In genomic region chr1:59119720-59120457, GRCm38 (mm10) we compare ENCODE assay signal across 8 mouse cellular contexts. TPM values are rescaled to one million over a fixed set of nuclear protein-coding genes. Genes with fewer than 3 reads are reported as not detected.
DNase-seq lines count a peak whose midpoint lies in the region; ATAC-seq and TF ChIP-seq lines count a peak whose summit lies in the region.

TSS of gene Tmem237 (minus strand) at chr1:59120408.

- no peaks in the 10 kb centered on the region for H3K4me1 ChIP-seq in bone marrow, adult 2 months (ENCODE audit: control insufficient read depth, insufficient read depth, low read length)
- H3K4me1 ChIP-seq in embryonic facial prominence, embryonic 15.5 days: no peaks in the 10 kb centered on the region
- peaks cover 4% of the 10 kb centered on the region; the same call in 1 of the 2 replicates for H3K4me1 ChIP-seq in heart, embryonic 10.5 days
- H3K4me1 ChIP-seq in kidney, embryonic 15.5 days: peaks cover 13% of the 10 kb centered on the region

- WGBS in bone marrow, adult 2 months: under 1% methylated on average over 74 of the region's 74 CpGs
- under 1% methylated on average over 74 of the region's 74 CpGs for WGBS in embryonic facial prominence, embryonic 15.5 days
- WGBS in heart, embryonic 10.5 days: under 1% methylated on average over 71 of the region's 74 CpGs
- under 1% methylated on average over 74 of the region's 74 CpGs for WGBS in kidney, embryonic 15.5 days

- H3K9me3 ChIP-seq in embryonic facial prominence, embryonic 15.5 days (replicated peaks): no peaks in the 10 kb centered on the region
- no peaks in the 10 kb centered on the region for H3K9me3 ChIP-seq in heart, embryonic 10.5 days
- no peaks in the 10 kb centered on the region for H3K9me3 ChIP-seq in kidney, embryonic 15.5 days (replicated peaks)

- H3K27me3 ChIP-seq in embryonic facial prominence, embryonic 15.5 days: no peaks in the 10 kb centered on the region
- no peaks in the 10 kb centered on the region for H3K27me3 ChIP-seq in heart, embryonic 10.5 days (ENCODE audit: insufficient read depth, poor library complexity, severe bottlenecking)
- H3K27me3 ChIP-seq in kidney, embryonic 15.5 days: no peaks in the 10 kb centered on the region

- peak within 1 kb of the TSS; percentile 34; the same call in 1 of the 2 replicates for H3K27ac ChIP-seq in bone marrow, adult 2 months (ENCODE audit: control insufficient read depth, insufficient read depth, low read depth, low read length, poor library complexity)
- peak within 1 kb of the TSS; percentile 75 for H3K27ac ChIP-seq in embryonic facial prominence, embryonic 15.5 days (replicated peaks)
- H3K27ac ChIP-seq in heart, embryonic 10.5 days: peak within 1 kb of the TSS; percentile 95
- peak within 1 kb of the TSS; percentile 91 for H3K27ac ChIP-seq in kidney, embryonic 15.5 days

- ATAC-seq in embryonic facial prominence, embryonic 15.5 days (ENCODE audit: insufficient number of reproducible peaks, low FRiP score, low TSS enrichment, low read depth): peak; percentile 97
- peak; percentile 99 for ATAC-seq in kidney, embryonic 15.5 days (replicated peaks; ENCODE audit: low FRiP score)
- peak; percentile 84 for ATAC-seq in monocyte, adult 5-6 weeks (replicated peaks; ENCODE audit: insufficient number of reproducible peaks, low FRiP score, low TSS enrichment, poor library complexity, severe bottlenecking)

- H3K4me3 ChIP-seq in bone marrow, adult 2 months (replicated peaks; ENCODE audit: control insufficient read depth, low read depth, low read length): peak within 1 kb of the TSS; percentile 91
- peak within 1 kb of the TSS; percentile 76 for H3K4me3 ChIP-seq in embryonic facial prominence, embryonic 15.5 days (replicated peaks)
- peak within 1 kb of the TSS; percentile 81 for H3K4me3 ChIP-seq in heart, embryonic 10.5 days
- H3K4me3 ChIP-seq in kidney, embryonic 15.5 days (replicated peaks): peak within 1 kb of the TSS; percentile 76

- TF ChIP-seq POLR2A in bone marrow, adult 2 months (IDR thresholded peaks at IDR 0.05; ENCODE audit: borderline replicate concordance, control insufficient read depth, low read depth, low read length): peak; percentile 45; the same call in 1 of the 2 replicates

- H3K4me2 ChIP-seq in embryonic facial prominence, embryonic 15.5 days (replicated peaks): peak within 1 kb of the TSS; percentile 76
- peak within 1 kb of the TSS; percentile 91 for H3K4me2 ChIP-seq in kidney, embryonic 15.5 days

- TF ChIP-seq CTCF in bone marrow, adult 2 months (IDR thresholded peaks at IDR 0.05; ENCODE audit: control insufficient read depth, insufficient read depth, low read length): no peak

- no peaks in the 10 kb centered on the region for H3K36me3 ChIP-seq in embryonic facial prominence, embryonic 15.5 days
- 0 out of 2 replicates have a peak, but pooled peaks cover 4% of the 10 kb centered on the region for H3K36me3 ChIP-seq in heart, embryonic 10.5 days
- H3K36me3 ChIP-seq in kidney, embryonic 15.5 days: peaks cover 9% of the 10 kb centered on the region

- DNase-seq in 416B (ENCODE audit: low read depth) (peak; percentile 94), liver (peak; percentile 90)
- peak; percentile 96 for DNase-seq in heart, embryonic 10.5 days (ENCODE audit: low spot score)
- DNase-seq in spleen, postnatal 4 days (ENCODE audit: low spot score in 2 of 2): peak; percentile 86 to 95

- peak within 1 kb of the TSS; percentile 68 for H3K9ac ChIP-seq in embryonic facial prominence, embryonic 15.5 days
- peak within 1 kb of the TSS; percentile 77 for H3K9ac ChIP-seq in kidney, embryonic 15.5 days

RNA-seq across cellular contexts. Expression of gene Tmem237, which starts in this region (rescaled TPM):
- 2.3 TPM in 1 of 2 replicates, not detected in the other for polyA plus RNA-seq in bone marrow, adult 2 months (2011; ENCODE audit: insufficient read depth, insufficient read length, low replicate concordance, missing spikeins)
- polyA plus RNA-seq in embryonic facial prominence, embryonic 15.5 days (2015; fragmentation: Nextera tagmentation; extraction: Ambion mirVana): 30.5 and 31.8 TPM in 2 replicates
- polyA plus RNA-seq in heart, embryonic 10.5 days (2016; fragmentation: Nextera tagmentation; extraction: Ambion mirVana): 17.8 and 29.8 TPM in 2 replicates
- polyA plus RNA-seq in kidney, embryonic 15.5 days (2015; fragmentation: Nextera tagmentation; extraction: Ambion mirVana): 39.0 and 42.9 TPM in 2 replicates
- 2.9 to 11.2 TPM (median 7.5 TPM) in 3 replicates for total RNA-seq in monocyte, adult 5-6 weeks (2017)

Comparison
In these comparisons a context has a peak if more than half of its experiments do, and no peak if none do; other contexts are left out.
1. Peak in every context shown above with its lines: DNase-seq, ATAC-seq, H3K4me3 ChIP-seq and H3K27ac ChIP-seq.
2. H3K27ac ChIP-seq: peak in every context shown above with its lines; median percentile 95 in heart, embryonic 10.5 days; 91 in kidney, embryonic 15.5 days; 75 in embryonic facial prominence, embryonic 15.5 days; 34 in bone marrow, adult 2 months.